Mouse (Mus musculus) urinary bladder, adult 18-20 months (tissue): ENCODE measurements at regions not wholly inside any gene's neighbourhood (a gene's known extent, or its start where the extent isn't known, plus 50 kb on each side); places are given as distances from the start of the nearest gene placed in this dataset.
A peak's percentile ranks its signal among the peaks of the same experiment; 100 is the strongest.
"Not testable (repeated sequence)": the region's sequence is repeated elsewhere in the genome, so short reads cannot be mapped to it uniquely, and the experiment has no call there.

Experiments used
- DNase-seq, 2 experiments: peaks; one replicate each; pipeline ENCODE4 v3.0.0; 2022; ENCODE audit warnings: low spot score in 2 of 2, mixed read lengths in 2 of 2

DNA sequence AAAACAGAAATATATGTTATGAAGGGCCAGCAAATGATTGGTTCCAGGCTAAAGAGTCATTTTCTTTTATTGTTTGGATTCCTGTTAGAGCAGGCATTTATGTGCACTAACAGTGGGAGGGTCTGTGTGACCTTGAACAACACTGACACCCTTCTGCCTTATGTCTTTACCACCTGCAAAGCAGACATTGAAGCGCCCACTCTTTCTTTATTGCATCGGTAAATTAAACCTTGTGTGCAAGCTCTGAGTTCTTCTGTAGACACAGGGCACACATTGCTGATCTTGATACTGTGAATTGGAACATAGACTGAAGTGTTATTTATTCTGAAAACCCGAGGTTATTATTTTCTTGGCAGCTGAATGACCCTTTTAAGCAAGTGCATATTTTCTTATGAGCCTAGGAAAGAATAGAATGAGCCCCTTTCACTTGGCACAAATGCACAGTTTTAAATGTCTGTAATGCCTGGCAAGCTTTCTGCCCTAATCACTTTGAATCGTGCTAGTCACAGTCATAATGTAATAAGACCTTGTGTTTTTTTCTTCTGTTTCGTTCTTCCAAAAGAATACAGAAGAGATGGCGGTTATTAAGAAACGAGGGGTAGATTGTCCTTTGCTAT lies 125.1 kb upstream of the Cobl start:
- no peak for DNase-seq

DNA sequence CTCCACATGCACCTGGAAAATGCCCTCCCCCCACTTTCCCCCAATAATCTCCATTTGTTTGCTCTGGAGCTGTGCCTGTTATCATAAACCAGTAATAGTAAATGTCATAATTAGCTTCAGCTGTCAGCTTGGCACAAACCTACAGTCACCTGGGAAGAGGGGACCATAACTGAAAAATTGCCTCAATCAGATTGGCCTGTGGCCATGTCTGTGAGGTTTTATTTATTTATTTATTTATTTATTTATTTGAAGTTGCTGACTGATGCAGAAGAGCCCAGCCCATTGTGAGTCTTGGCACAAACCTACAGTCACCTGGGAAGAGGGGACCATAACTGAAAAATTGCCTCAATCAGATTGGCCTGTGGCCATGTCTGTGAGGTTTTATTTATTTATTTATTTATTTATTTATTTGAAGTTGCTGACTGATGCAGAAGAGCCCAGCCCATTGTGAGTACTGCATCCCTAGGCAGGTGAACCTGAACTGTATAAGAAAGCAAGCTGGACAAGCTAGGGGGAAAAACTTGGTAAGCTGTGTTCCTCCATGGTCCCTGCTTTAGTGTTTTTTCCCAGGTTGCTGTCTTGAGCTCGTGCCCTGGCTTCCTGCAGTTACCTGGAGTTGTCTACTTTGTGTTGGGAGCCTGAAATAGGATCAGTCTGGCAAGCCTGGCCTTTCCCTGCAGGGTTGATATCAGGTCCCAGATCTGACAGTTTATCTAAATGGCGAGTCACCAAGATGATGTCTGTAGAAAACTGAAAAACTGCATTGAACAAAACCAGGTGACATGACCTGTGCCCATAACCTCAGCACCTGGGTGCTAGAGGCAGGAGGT lies 120.3 kb upstream of the Cobl start:
- DNase-seq, result not testable (repeated sequence)

DNA sequence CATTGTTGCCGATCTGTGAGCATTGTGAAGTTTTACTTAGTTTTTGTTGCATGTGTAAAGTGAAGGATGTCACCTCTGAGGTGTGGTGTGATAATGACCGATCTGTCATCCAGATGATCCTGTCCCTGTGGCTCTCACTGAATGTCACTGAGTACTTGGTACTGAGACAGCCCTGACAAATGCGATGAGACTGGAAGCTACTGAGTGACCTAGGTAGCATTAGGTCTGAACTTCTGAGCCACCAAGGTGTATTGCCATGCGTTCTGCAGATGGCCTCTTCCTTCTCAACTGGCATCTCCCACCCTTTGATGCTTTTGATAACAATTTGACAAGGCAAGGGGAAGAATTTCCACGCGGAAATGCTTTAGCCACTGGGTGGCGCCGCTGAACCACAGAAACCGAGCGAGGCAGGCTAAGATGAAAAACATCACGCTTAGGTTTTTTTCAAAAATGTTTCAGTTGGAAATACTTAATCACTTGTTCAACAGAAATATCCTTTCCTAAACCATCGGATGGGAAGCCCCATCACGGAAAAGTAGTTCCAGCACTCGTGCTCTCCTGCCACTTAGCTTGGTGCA lies 114.3 kb upstream of the Cobl start:
- DNase-seq, result no peak

DNA sequence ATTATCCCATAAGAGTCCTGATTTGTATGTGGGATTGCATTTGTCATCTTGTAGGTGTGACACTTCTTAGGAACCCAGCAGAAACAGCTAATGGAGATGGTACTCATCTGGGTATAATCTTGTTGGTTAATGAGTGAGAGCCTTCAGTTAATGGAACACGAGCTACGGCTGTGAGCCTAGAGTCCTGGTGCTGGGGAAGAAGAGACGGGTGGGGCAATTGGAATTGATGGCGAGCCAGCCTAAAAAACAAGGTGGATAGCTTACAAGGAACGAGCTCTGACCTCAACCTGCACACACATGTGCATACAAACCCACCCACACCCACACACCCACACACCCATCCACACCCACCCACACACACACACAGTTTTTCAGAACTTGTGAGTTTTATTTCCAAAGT lies 94.9 kb upstream of the Cobl start:
- no peak for DNase-seq

DNA sequence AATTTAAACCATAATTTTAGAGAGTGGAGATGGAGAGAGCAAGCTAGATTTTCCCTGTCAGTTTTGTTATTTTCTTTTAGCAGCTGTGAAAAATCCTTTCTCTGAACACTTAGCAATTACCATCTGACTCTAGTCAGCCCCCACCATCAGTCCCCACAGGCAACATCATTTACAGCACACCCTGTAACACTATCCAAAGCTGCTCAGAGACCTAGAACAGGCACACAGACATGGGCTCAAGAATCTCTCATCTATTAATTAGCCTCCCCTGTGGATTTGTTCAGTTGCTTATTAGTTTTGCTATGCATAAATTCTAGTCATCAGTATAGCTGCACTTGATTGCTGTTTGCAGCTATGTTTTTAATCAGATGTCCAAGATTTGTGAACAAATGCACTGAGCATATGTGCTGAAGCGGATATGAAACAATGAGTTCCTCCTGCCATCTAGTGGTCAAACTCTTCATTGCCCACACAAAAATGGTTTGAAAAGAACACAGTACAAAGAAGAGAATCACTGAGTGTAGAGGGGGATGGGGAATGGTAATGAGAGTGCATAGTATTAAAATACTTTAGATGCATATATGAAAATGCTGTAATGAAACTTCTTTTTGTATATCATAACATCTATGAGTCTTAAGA lies 94.4 kb upstream of the Cobl start:
- DNase-seq, result no peak

DNA sequence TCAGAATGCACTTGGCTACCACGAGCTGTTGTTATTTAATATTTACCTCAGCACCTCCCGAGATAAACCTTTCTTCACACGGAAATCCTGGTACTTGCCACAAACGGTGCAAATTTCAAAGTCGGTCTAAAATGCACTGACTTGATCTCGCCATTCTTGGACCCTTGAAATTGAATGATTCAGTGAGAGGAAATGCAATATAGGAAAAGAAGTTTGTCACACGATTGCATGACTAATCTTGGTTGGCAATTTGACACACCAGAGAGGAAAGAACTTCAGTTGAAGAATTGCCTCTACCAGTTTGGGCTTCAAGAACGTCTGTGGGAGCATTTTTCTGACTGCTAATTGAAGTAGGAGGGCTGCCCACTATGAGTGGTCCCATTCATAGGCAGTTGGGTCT lies 93.4 kb upstream of the Cobl start:
- no peak for DNase-seq

DNA sequence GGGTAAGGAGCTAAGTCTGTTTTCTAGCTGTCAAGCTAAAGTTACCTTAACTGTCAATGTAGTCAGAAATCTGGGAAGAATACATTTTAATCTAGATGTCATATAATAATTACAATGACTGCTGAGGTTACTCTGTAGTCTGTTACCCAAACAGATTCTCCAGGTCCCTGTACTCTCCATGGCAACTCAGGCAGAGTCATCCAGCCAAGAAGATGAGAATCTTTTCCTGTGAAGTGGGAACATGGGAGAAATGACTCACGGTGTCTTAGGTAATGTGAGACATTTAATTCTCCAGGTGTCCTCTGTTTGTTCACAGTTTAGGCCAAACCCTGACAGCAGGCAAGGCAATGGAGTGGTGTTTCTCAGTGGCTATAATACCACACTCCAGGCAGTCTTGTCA lies 81.0 kb upstream of the Cobl start:
- DNase-seq, result no peak

DNA sequence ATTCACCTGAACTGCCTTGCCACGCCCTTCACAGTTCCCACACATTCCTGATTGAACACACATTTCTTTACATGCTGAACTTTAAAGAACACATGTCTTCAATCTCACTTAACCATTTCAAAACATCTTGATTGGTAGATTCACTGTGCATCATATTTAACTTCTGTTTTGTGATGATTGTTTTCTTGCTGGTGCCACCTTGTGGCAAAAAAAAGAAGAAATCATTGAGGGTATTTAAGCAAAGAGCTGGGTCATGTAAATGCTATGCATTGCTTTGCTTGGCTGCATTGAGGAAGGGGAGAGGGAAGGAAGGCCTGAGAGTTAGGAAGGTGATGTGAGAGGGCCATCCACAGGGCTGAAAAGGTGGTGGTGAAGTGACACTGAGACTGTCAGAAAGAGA lies 78.3 kb upstream of the Cobl start:
- DNase-seq, result no peak

DNA sequence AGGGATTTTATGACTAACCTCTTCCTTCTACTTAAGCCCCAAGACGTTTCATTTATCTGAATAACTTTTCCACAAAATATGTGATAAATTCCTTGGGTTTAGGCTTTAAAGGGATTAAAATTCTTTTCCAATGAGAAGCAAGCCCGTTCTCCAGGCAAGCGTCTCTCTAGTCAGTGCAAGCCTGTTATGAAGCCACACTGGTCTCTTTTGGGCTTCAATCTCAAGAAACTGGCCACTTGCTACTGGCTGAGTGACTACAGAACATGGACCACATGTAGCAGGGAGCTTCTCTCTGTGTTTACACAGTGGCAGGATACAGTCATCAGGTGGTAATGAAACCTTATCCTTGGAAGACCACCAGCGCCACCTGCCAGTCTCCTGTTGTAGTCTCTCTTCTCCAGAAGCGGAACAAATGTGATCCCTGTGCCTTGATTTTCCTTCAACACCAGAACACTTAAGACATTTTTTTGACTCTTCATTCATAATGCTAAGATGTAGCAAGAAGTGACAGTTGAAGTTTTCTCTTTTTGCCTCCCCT lies 75.6 kb upstream of the Cobl start:
- no peak for DNase-seq

DNA sequence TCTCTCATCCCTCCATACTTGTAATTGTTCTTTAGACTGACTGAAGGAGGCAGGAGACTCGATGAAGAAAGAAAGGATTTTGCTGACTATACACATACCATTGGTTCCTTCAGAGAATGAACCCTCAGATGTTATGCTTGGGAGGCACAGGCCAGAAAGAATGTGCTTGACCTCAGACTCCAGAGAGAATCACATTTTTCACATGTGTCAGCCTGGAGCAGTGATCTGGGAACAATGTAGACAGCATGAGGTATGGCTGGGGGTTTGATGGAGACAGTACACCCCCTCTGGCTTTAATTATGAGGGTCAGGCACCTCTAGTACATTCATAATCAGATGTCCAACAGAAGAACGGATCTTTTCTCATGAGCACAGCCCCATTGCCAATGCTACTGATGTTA lies 70.3 kb upstream of the Cobl start:
- no peak for DNase-seq

DNA sequence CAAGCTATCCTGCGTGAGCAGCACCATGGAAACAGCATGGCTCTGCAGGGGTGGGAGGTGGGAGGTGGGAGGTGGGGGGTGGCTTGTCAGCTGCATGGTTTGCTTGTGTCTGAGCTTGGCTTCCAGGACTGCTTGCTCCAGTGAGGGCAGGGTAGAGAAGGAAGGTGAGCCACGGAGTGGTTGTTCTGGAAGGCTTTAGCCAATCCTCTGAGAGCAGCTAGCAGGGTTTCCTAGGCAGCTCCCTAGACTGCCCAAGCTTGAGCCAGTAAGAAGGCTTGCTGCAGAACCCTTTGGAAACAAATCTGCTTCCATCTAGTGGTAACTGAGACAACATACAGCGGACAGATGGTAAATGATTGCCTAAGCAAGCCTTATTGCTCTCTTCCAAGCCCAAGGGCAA lies 67.5 kb upstream of the Cobl start:
- peak in 1 of 2 experiments; percentile 13 for DNase-seq

DNA sequence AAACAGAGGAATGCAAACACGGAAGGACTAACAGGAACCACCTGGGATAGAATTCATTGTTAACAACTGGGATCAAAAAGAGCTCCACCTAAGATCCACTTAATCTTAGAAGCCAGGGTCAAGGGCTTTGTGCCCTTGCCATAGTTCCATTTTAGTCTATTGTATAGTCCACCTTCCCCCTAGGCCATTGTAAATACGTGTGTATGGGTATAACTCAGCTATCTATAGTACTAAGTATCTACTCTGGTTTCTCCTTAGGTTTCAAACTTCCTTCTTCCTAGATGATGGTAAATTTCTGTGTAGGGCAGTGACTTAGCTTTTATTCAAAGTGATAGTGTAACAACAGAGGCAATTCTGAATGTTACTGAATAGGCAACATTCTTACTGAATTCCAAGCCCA lies 57.3 kb upstream of the Cobl start:
- DNase-seq, result not testable (repeated sequence)

DNA sequence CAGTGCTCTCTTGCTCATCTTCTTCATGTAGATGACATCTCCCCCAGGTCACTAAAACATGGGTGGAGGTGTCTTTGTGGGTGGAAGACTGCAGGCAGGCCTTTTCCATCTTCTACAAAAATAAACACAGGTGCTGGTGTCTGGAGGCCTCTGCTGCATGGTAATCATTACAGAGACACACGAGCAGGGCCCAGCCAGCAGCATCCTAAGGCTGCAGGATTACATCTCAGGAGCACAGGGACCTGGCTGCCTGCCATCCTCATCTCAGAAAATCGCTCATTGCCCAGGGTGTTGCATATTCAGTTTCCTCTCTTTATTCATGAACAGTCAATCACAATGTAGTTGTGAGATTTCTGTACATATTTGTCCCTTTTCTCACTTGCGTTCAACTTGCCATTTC lies 56.5 kb upstream of the Cobl start:
- no peak for DNase-seq

DNA sequence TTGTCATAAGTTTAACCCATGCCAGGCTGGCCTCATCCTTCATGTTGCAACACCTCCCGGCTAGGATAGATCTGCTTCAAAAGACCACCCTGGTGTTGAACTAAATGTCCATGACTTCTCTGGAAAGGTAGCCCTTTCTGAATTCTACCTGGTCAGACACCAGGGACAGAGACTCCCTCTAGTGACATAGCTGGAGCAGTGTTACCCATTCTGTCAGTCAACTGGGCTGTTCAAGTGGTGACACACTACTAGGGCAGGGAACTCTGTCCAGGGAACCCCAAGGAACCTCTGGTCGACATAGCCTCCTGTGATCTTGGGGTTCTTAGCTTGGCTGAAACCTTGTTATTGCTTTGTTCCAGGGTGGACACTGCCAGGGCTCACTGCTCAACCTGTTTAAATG lies 51.6 kb upstream of the Cobl start:
- DNase-seq, result no peak
